Mouse (Mus musculus) midbrain, embryonic 11.5 days (tissue): ENCODE measurements around the gene Zfpm1. TPM values are rescaled to one million over a fixed set of nuclear protein-coding genes. Genes with fewer than 3 reads are reported as not detected.

Source experiments
- ATAC-seq: fragments of 200-750 bp; cut with Nextera tagmentation; 2 replicates; pipeline ENCODE4 v1.8.0; 2017; ENCODE audit warnings: moderate TSS enrichment, moderate library complexity; ENCODE audit not compliant: low FRiP score
- DNase-seq: peaks from one replicate; pipeline ENCODE4 v3.0.0; 2015; ENCODE audit warnings: low spot score; ENCODE audit errors: missing footprints
- H3K27ac ChIP-seq: fragments of 300-500 bp; sonication (generic); 2 replicates; pipeline ENCODE4 v1.5.1; 2014; ENCODE audit warnings: low read depth, low read length
- H3K27me3 ChIP-seq: fragments of 300-500 bp; sonication (generic); 2 replicates; pipeline ENCODE4 v1.6.1; 2014; ENCODE audit warnings: mild to moderate bottlenecking, low read length, moderate library complexity, mixed read lengths; ENCODE audit not compliant: control insufficient read depth, insufficient read depth
- H3K36me3 ChIP-seq: fragments of 300-500 bp; sonication (generic); 2 replicates; pipeline ENCODE4 v1.6.1; 2014; ENCODE audit warnings: mild to moderate bottlenecking, low read length, moderate library complexity, mixed read lengths; ENCODE audit not compliant: control insufficient read depth, insufficient read depth
- H3K4me1 ChIP-seq: fragments of 300-500 bp; sonication (generic); 2 replicates; pipeline ENCODE4 v1.6.1; 2014; ENCODE audit warnings: low read length; ENCODE audit not compliant: control insufficient read depth, insufficient read depth
- H3K4me2 ChIP-seq: fragments of 300-500 bp; sonication (generic); 2 replicates; pipeline ENCODE4 v1.6.1; 2014; ENCODE audit warnings: mild to moderate bottlenecking, moderate library complexity
- H3K4me3 ChIP-seq: fragments of 300-500 bp; sonication (generic); 2 replicates; pipeline ENCODE4 v1.5.1; 2014; ENCODE audit warnings: low read depth, low read length
- H3K9ac ChIP-seq: fragments of 300-500 bp; sonication (generic); 2 replicates; pipeline ENCODE4 v1.6.1; 2014; ENCODE audit warnings: low read length
- H3K9me3 ChIP-seq: fragments of 300-500 bp; sonication (generic); 2 replicates; pipeline ENCODE4 v1.6.1; 2016; ENCODE audit warnings: low read length; ENCODE audit not compliant: control insufficient read depth
- WGBS: fragments of 180-500 bp; shearing (Covaris S2); extraction: QIAGEN DNeasy Blood & Tissue Kit; methylation state at CpG from one replicate; pipeline ENCODE4 v1.1.7; 2014; 5-methylcytosine and 5-hydroxymethylcytosine counted together
- polyA plus RNA-seq: library from polyadenylated mRNA; unstranded; fragments of >200 nt; fragmentation: Nextera tagmentation; extraction: Ambion mirVana; gene quantifications from 2 replicates; pipeline ENCODE4 v1.2.1, GENCODE M21; 2014

Zfpm1 gene
- polyA plus RNA-seq, 1 experiment from 2014 or later = 1.8 TPM

DNA sequence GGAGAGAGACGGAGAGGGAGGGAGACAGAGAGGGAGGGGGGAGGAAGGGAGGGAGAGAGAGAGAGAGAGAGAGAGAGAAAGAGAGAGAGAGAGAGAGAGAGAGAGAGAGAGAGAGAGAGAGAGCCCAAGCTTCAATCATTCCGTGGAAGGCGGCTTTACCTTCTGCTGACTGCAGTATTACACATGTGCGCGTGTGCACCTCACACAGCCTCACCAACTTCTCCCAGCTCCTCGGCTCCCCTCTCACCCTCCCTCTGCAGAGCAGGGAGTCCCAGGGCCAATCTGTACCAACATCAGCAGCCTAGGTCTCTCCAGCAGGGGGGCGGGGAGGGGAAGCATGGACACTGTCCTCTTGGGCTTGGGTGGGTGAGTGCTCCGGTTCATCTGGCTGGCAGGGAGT lies 81.0 kb downstream of the Zfpm1 start:
- ATAC-seq = no peak
- Histone ChIP-seq H3K4me3 (no peak overlapping the region), H3K4me1 (no peaks in the 10 kb centered on the region), H3K4me2 (no peak overlapping the region), H3K27ac (no peak overlapping the region), H3K9ac (no peak overlapping the region), H3K27me3 (no peaks in the 10 kb centered on the region), H3K36me3 (no peaks in the 10 kb centered on the region), H3K9me3 (no peaks in the 10 kb centered on the region)
- no peak for DNase-seq
- WGBS = 48% methylated on average over 7 of the region's 8 CpGs

DNA sequence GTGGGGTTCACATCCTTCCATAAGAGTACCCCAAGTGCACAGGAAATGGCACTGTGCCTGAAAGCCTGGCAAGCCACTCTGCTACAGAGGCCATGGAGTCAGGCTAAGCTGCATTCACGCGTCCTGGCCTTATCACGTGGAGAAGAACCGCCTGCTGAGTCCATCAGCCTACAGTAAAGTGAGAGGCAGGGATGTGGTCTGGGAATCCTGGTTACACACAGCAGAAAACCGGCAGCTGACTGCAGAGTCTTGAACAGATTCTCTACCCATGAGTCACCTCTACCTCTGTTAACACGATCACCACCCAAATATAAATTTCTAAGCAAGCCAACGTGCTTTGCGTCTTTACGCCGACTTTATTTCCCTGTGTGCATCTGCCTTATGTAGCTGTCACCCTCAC lies 86.6 kb downstream of the Zfpm1 start:
- Histone ChIP-seq H3K27ac (no peak overlapping the region), H3K27me3 (no peaks in the 10 kb centered on the region; the same call in 1 of the 2 replicates), H3K4me3 (no peak overlapping the region), H3K4me2 (no peak overlapping the region), H3K36me3 (no peaks in the 10 kb centered on the region), H3K9me3 (no peaks in the 10 kb centered on the region), H3K9ac (no peak overlapping the region), H3K4me1 (no peaks in the 10 kb centered on the region; the same call in 1 of the 2 replicates)
- no peak for ATAC-seq
- no peak for DNase-seq
- 79% methylated on average over 10 of the region's 10 CpGs for WGBS

DNA sequence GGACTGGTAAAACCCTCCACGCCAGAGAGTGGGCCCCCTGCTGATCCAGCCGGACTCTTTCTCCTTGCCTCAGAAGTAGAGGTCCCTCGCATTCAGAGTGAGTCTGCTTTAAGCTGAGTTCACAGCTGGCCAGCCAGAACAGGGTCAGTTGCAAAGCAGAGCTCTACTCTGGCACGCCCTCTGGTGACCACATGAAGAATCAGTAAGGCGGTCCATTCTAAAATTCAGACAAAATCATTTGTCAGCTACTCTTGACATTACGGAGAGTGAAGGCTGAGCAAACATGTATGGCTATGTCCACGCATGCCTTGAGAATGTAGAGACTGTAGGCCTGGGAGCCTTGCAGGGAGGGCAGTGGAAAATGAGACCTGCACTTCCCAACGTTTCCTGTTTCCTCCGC lies 87.7 kb downstream of the Zfpm1 start:
- Histone ChIP-seq H3K4me1 (no peaks in the 10 kb centered on the region; the same call in 1 of the 2 replicates), H3K36me3 (no peaks in the 10 kb centered on the region), H3K4me3 (no peak overlapping the region), H3K27ac (no peak overlapping the region), H3K9ac (no peak overlapping the region), H3K9me3 (no peaks in the 10 kb centered on the region), H3K27me3 (no peaks in the 10 kb centered on the region; the same call in 1 of the 2 replicates), H3K4me2 (no peak overlapping the region)
- ATAC-seq (peak; percentile 61), DNase-seq (peak; percentile 89)
- 15% methylated on average over 9 of the region's 9 CpGs for WGBS

DNA sequence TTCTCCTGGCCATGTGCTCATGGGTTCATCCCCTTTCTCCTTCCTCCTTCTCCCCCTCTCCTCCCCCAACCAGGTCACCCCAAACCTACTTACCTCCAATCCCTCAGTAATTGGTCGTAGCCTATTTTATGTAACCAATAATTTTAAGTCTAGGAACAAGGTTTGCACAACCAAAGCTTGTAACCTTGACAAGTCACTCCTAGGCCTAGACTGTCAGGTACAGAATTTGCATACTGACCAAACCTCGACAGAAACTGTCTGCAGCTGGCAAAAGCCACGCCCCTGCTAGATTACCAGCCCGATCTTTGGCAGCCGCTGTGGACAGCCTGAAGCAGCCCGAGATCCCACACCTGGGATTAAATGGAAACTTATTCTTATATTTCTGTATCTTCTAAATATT lies 89.8 kb downstream of the Zfpm1 start:
- no peaks in the 10 kb centered on the region for H3K36me3 ChIP-seq
- H3K4me2 ChIP-seq = no peak overlapping the region
- 84% methylated on average over 6 of the region's 6 CpGs for WGBS
- no peak overlapping the region for H3K27ac ChIP-seq
- DNase-seq (no peak), ATAC-seq (no peak)
- no peak overlapping the region for H3K4me3 ChIP-seq
- H3K9me3 ChIP-seq = no peaks in the 10 kb centered on the region
- H3K9ac ChIP-seq = no peak overlapping the region
- H3K27me3 ChIP-seq = no peaks in the 10 kb centered on the region; the same call in 1 of the 2 replicates
- H3K4me1 ChIP-seq = peaks cover 4% of the 10 kb centered on the region

DNA sequence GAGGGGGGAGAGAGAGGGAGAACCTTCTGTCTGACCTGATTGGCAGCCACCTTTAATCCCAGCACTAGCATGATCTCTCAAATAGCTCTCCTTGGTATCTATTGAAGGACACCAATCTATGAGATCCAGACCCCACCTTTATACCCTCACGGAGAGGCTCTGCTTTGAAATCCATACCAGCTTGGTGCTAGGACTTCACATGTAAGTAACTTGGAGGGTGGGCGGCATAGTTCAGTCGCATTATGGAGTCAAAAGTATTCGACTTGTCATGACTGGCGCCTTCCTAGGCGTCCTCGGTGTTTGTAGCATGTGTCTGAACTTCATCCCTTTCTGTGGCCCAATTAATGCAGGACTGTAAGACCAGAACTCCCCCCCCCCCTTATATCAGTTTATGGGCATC lies 93.4 kb downstream of the Zfpm1 start:
- no peaks in the 10 kb centered on the region for H3K27me3 ChIP-seq
- H3K9ac ChIP-seq = no peak overlapping the region

DNA sequence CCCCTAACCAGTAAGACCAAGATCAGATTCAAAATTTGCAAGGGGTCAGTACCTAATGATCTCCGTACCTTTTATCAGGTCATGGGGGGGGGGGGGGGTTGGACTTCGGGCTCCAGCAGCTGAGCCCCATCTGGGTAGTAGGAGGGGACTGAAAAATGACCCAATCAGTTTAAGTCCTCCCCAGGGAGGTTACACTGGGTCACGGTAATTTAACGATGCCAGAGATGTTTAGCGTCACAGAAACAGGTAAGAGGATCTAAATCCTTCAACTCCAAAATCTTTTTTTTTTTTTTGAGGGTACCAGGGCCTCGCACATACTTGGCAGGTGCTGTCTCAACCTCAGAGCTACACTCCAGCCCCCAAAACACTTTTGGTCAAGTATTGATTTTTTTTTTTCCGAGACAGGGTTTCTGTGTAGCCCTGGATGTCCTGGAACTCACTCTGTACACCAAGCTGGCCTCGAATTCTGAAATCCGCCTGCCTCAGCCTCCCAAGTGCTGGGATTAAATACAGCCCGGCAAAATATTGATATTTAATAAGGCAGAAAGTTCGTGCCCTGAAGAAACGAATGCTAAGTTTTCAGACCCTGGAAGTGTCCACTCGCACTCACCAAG lies 93.9 kb downstream of the Zfpm1 start:
- no peak for DNase-seq
- Histone ChIP-seq H3K4me3 (peak overlapping the region; percentile 92), H3K9ac (peak overlapping the region; percentile 51; the same call in 1 of the 2 replicates), H3K27ac (no peak overlapping the region), H3K4me2 (peak overlapping the region; percentile 41), H3K36me3 (no peaks in the 10 kb centered on the region), H3K27me3 (no peaks in the 10 kb centered on the region), H3K9me3 (no peaks in the 10 kb centered on the region), H3K4me1 (peaks cover 15% of the 10 kb centered on the region)
- ATAC-seq = peak; percentile 49
- WGBS = 28% methylated on average over 13 of the region's 13 CpGs

More for the DNA sequence above, 93.4 kb downstream of the Zfpm1 start:
- Histone ChIP-seq H3K9me3 (no peaks in the 10 kb centered on the region), H3K4me3 (no peak overlapping the region), H3K4me1 (peaks cover 15% of the 10 kb centered on the region), H3K4me2 (no peak overlapping the region), H3K36me3 (no peaks in the 10 kb centered on the region), H3K27ac (no peak overlapping the region)
- ATAC-seq = no peak
- DNase-seq = no peak
- 94% methylated on average over 7 of the region's 7 CpGs for WGBS

DNA sequence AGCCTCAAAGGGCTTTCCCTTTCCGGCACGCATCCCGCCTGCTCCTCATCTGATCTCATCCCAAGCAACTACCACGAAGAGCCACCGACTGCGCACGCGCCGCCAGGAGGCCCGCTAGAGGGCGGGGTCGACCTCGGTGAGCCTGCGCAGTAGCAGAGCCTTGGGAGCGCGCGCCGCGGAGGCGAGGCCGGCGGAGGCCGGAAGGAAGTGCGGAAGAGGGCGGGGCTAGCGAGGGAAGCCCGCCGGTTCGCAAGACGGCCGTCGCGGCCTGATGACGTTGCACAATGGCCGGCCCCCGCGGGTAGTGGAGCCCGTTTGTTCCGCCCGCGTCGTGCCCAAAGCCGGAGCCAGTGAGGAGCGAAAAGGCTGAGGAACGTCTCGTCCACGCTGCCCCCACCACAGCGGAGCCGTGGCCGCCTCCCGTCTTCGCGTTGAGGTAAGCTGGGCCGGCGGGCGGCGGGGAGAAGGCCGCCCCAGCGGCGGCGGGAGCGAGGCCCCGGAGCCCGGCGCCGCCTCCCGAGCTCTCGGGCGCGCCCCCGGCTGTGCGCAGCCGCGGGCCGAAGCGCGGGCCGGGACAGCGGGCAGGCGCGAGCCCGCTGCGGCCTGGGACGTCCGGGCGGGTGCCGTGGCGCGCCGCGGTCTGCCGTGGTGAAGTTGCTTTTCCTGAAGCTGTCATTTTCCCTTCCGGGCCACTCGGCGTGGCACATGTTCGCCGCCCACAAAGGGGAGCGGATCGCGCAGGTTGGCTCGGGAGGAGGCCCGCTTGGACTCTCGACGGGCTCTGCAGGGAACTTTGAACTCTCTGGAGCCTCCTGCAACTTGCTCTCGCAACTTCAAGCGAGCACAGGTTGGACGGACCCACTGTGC lies 94.7 kb downstream of the Zfpm1 start, which contains the start of gene Zc3h18:
Gene Zc3h18 (plus strand): TSS at position 245 of the 867 bp plus-strand sequence.
- H3K4me2 ChIP-seq = peak within 1 kb of the TSS; percentile 60
- peak; percentile 100 for DNase-seq
- peaks cover 15% of the 10 kb centered on the region for H3K4me1 ChIP-seq
- no peaks in the 10 kb centered on the region for H3K9me3 ChIP-seq
- peak within 1 kb of the TSS; percentile 92 for H3K4me3 ChIP-seq
- peak; percentile 96 for ATAC-seq
- H3K36me3 ChIP-seq = no peaks in the 10 kb centered on the region
- H3K27ac ChIP-seq = peak within 1 kb of the TSS; percentile 61
- no peaks in the 10 kb centered on the region for H3K27me3 ChIP-seq
- H3K9ac ChIP-seq = peak within 1 kb of the TSS; percentile 93
- under 1% methylated on average over 102 of the region's 107 CpGs for WGBS

DNA sequence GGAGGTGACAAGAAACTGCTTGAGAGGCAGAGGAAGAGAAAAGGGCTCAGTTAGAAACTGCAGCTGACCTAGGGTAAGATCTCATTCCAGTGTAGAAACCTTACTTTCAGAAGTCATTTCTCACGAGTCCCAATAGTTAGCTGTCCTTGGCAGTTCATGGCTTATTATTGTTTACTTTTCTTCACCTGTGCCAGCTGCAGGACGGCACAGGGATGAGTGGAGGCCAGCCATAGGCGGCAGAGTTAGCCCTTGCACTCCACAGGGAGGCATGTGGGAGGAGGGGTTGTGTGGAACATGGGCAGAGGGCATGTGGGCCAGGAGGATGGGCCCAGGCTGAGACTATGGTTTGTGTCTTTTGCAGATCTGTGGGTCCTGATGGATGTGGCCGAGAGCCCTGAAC lies 101.1 kb downstream of the Zfpm1 start:
- ATAC-seq (no peak), DNase-seq (no peak)
- Histone ChIP-seq H3K27me3 (no peaks in the 10 kb centered on the region), H3K36me3 (peaks cover 21% of the 10 kb centered on the region), H3K4me3 (no peak overlapping the region), H3K9me3 (no peaks in the 10 kb centered on the region), H3K4me2 (no peak overlapping the region), H3K4me1 (peaks cover 3% of the 10 kb centered on the region; the same call in 1 of the 2 replicates), H3K27ac (no peak overlapping the region), H3K9ac (no peak overlapping the region)
- WGBS = 90% methylated on average over 4 of the region's 4 CpGs
